Mouse (Mus musculus): ENCODE measurements at regions not wholly inside any gene's neighbourhood (a gene's known extent, or its start where the extent isn't known, plus 50 kb on each side); places are given as distances from the start of the nearest gene placed in this dataset.

DNA sequence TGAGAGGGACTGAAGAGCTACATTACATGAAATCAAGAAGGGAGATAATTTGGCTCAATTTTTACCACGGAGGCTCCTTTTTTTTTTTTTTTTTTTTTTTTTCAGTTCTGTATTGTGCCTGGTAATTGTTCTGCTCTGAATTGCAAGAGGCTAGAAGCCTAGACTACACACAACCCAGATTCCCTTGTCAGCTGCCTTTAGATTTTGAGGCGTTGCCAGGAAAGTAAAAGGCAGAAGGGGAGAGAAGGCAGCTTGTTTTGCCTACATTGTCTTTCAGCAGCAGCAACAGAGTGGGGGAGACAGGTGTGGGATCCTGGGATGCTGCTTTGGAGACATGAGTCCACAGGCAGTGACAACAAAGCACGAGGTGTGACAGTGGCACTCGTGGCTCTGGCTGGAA is 170.7 kb downstream of the Mycn start:
- TF ChIP-seq CTCF (IDR thresholded peaks at IDR 0.05; ENCODE audit: low read depth, low read length) (no peak), POLR2A (IDR thresholded peaks at IDR 0.05; ENCODE audit: borderline replicate concordance, low read depth, low read length) (no peak)
